Mouse (Mus musculus) adrenal gland, postnatal 36 days (tissue): ENCODE data around the gene Rnf41. TPM values are rescaled to one million over a fixed set of nuclear protein-coding genes. Genes with fewer than 3 reads are reported as not detected.

ENCODE experiments used
- DNase-seq, 2 experiments: peaks; one replicate each; pipeline ENCODE4 v3.0.0; 2021; ENCODE audit warnings: mixed read lengths in 1 of 2
- microRNA-seq: library from miRNA; unstranded; fragments of <30 nt; microRNA quantifications from one replicate; pipeline ENCODE4 v1.2.0, GENCODE M21; 2021
- total RNA-seq, 2 experiments: library from RNA; stranded (reverse); gene quantifications; 2 replicates each; pipeline ENCODE4 v1.2.3; 2021

Gene Rnf41
- total RNA-seq, 2 experiments from 2014 or later, result 44.4 to 45.9 TPM

- peak in 1 of 2 experiments; percentile 34 for DNase-seq
These were observed 76.6 kb downstream of the Rnf41 start for GRCm38 (mm10) chr10:128487861-128488712.

- no peak for DNase-seq
These were observed 77.3 kb downstream of the Rnf41 start for GRCm38 (mm10) chr10:128488776-128489175.

GRCm38 (mm10) chr10:128489380-128489779, 77.9 kb downstream of the Rnf41 start:
- DNase-seq, result peak; percentile 52 to 69

- no peak for DNase-seq
These were observed 78.3 kb downstream of the Rnf41 start for GRCm38 (mm10) chr10:128489785-128490184.

GRCm38 (mm10) chr10:128490232-128490631, 78.8 kb downstream of the Rnf41 start:
- DNase-seq, result no peak

- no peak for DNase-seq
These were observed 79.5 kb downstream of the Rnf41 start for GRCm38 (mm10) chr10:128490912-128491311.

Small RNA genes lying within 50 kb of the gene (microRNA-seq; reads per million reads assigned to microRNA genes)
- gene Gm25361, result not detected
- gene Gm26308, result not detected
- gene Mir6914, result not detected
- gene Mir6915, result 1.5 reads per million
- not detected for gene Mir8105

Other genes with a start within 250 kb of the Rnf41 start
- gene Rbms2, start 231.4 kb upstream of the Rnf41 start, total RNA-seq, result 100 to 1,000 TPM in 1 of 2 experiments, 10 to 100 TPM in 1; 79.9 to 101 TPM
- gene Gls2, start 217.2 kb upstream of the Rnf41 start, total RNA-seq, result 1 to 10 TPM; 1.2 to 2.4 TPM
- gene Spryd4, start 199.8 kb upstream of the Rnf41 start, total RNA-seq, result 10 to 100 TPM; 15.1 to 19.1 TPM
- gene Mip, start 185.8 kb upstream of the Rnf41 start, total RNA-seq, result not detected
- 1 to 10 TPM; 7.6 to 8.8 TPM for gene Timeless, start 179.6 kb upstream of the Rnf41 start, total RNA-seq
- gene Apon, start 157.6 kb upstream of the Rnf41 start, total RNA-seq, result under 1 TPM in 1 of 2 experiments, not detected in 1; 0.23 TPM
- 10 to 100 TPM in 1 of 2 experiments, 1 to 10 TPM in 1; 1.5 to 11.9 TPM for gene Apof, start 143.0 kb upstream of the Rnf41 start, total RNA-seq
- 10 to 100 TPM; 32.9 to 33.6 TPM for gene Stat2, start 141.1 kb upstream of the Rnf41 start, total RNA-seq
- gene Il23a, start 112.9 kb upstream of the Rnf41 start, total RNA-seq, result not detected
- 10 to 100 TPM; 17.7 to 19.6 TPM for gene Pan2, start 108.3 kb upstream of the Rnf41 start, total RNA-seq
- 100 to 1,000 TPM; 170 to 204 TPM for gene Cnpy2, start 89.2 kb upstream of the Rnf41 start, total RNA-seq
- 100 to 1,000 TPM; 369 to 370 TPM for gene Cs, start 73.9 kb upstream of the Rnf41 start, total RNA-seq
- gene Coq10a, start 42.7 kb upstream of the Rnf41 start, total RNA-seq, result 10 to 100 TPM; 70.3 to 83.5 TPM
- 10 to 100 TPM; 56.4 to 70.6 TPM for gene Ankrd52, start 34.5 kb upstream of the Rnf41 start, total RNA-seq
- gene Slc39a5, start 10.4 kb upstream of the Rnf41 start, total RNA-seq, result not detected
- 10 to 100 TPM; 71.4 to 73.6 TPM for gene Nabp2, start 165 bp upstream of the Rnf41 start, total RNA-seq
- gene Smarcc2, start 47.6 kb downstream of the Rnf41 start, total RNA-seq, result 100 to 1,000 TPM in 1 of 2 experiments, 10 to 100 TPM in 1; 97.5 to 104 TPM
- 100 to 1,000 TPM; 812 to 946 TPM for gene Myl6, start 82.5 kb downstream of the Rnf41 start, total RNA-seq
- 1 to 10 TPM; 5.6 to 6.1 TPM for gene Myl6b, start 87.0 kb downstream of the Rnf41 start, total RNA-seq
- 10 to 100 TPM; 22.7 to 28.8 TPM for gene Esyt1, start 114.2 kb downstream of the Rnf41 start, total RNA-seq
- 10 to 100 TPM; 11.9 to 15.2 TPM for gene Zc3h10, start 136.1 kb downstream of the Rnf41 start, total RNA-seq
- gene Rpl41, start 137.6 kb downstream of the Rnf41 start, total RNA-seq, result 1,000 to 10,000 TPM; 2,845 to 2,862 TPM
- 10 to 100 TPM; 83.1 to 89.4 TPM for gene Pa2g4, start 154.3 kb downstream of the Rnf41 start, total RNA-seq
- 1 to 10 TPM; 2.2 to 2.3 TPM for gene Erbb3, start 178.0 kb downstream of the Rnf41 start, total RNA-seq
- gene Rps26, start 215.1 kb downstream of the Rnf41 start, total RNA-seq, result 100 to 1,000 TPM; 697 to 707 TPM
- gene Ikzf4, start 234.3 kb downstream of the Rnf41 start, total RNA-seq, result 1 to 10 TPM; 1.5 to 2.2 TPM